Comparison of ENCODE assay signal across 8 mouse cellular contexts in genomic region chr17:27027460-27028283, GRCm38 (mm10). TPM values are rescaled to one million over a fixed set of nuclear protein-coding genes. Genes with fewer than 3 reads are reported as not detected.
DNase-seq lines count a peak whose midpoint lies in the region; ATAC-seq lines count a peak whose summit lies in the region.

No protein-coding gene starts in this region.

- H3K9me3 ChIP-seq in forebrain, embryonic 12.5 days, result no peaks in the 10 kb centered on the region
- no peaks in the 10 kb centered on the region for H3K9me3 ChIP-seq in hindbrain, embryonic 16.5 days (ENCODE audit: control insufficient read depth, low read length)
- H3K9me3 ChIP-seq in liver, embryonic 12.5 days (replicated peaks), result no peaks in the 10 kb centered on the region

- peak overlapping the region; percentile 55 for H3K4me3 ChIP-seq in forebrain, embryonic 12.5 days (replicated peaks)
- H3K4me3 ChIP-seq in hindbrain, embryonic 16.5 days (ENCODE audit: low read length), result peak overlapping the region; percentile 64
- peak overlapping the region; percentile 72 for H3K4me3 ChIP-seq in liver, embryonic 12.5 days

- intact Hi-C loops in left cerebral cortex, postnatal 25 days (cut with DNase I), result loop anchor here (1.0 kb wide), 1 partner anchor 95 kb away; no protein-coding TSS in a partner anchor

- peak overlapping the region; percentile 86 for H3K9ac ChIP-seq in forebrain, embryonic 12.5 days
- H3K9ac ChIP-seq in hindbrain, embryonic 16.5 days (ENCODE audit: low read depth, low read length), result peak overlapping the region; percentile 95
- H3K9ac ChIP-seq in liver, embryonic 12.5 days, result peak overlapping the region; percentile 82

- peaks cover 5% of the 10 kb centered on the region; the same call in 1 of the 2 replicates for H3K27me3 ChIP-seq in forebrain, embryonic 12.5 days
- no peaks in the 10 kb centered on the region for H3K27me3 ChIP-seq in hindbrain, embryonic 16.5 days (replicated peaks; ENCODE audit: control insufficient read depth, insufficient read depth, low read length)
- 0 out of 2 replicates have a peak, but pooled peaks cover 3% of the 10 kb centered on the region for H3K27me3 ChIP-seq in liver, embryonic 12.5 days (replicated peaks)

- peak overlapping the region; percentile 75 for H3K4me2 ChIP-seq in forebrain, embryonic 12.5 days
- peak overlapping the region; percentile 73 for H3K4me2 ChIP-seq in hindbrain, embryonic 16.5 days (ENCODE audit: low read length)
- H3K4me2 ChIP-seq in liver, embryonic 12.5 days, result peak overlapping the region; percentile 78

- peaks cover 30% of the 10 kb centered on the region for H3K36me3 ChIP-seq in forebrain, embryonic 12.5 days (replicated peaks)
- peaks cover 11% of the 10 kb centered on the region for H3K36me3 ChIP-seq in hindbrain, embryonic 16.5 days (ENCODE audit: control insufficient read depth, insufficient read depth, low read length)
- peaks cover 38% of the 10 kb centered on the region for H3K36me3 ChIP-seq in liver, embryonic 12.5 days

- peak overlapping the region; percentile 37; the same call in 1 of the 2 replicates for H3K27ac ChIP-seq in forebrain, embryonic 12.5 days
- H3K27ac ChIP-seq in hindbrain, embryonic 16.5 days (ENCODE audit: low read depth, low read length), result peak overlapping the region; percentile 80
- H3K27ac ChIP-seq in liver, embryonic 12.5 days, result peak overlapping the region; percentile 83

- 43% methylated on average over 12 of the region's 12 CpGs for WGBS in forebrain, embryonic 12.5 days
- WGBS in hindbrain, embryonic 16.5 days, result 32% methylated on average over 12 of the region's 12 CpGs
- 15% methylated on average over 12 of the region's 12 CpGs for WGBS in liver, embryonic 12.5 days (ENCODE audit: insufficient replicate concordance)

- H3K4me1 ChIP-seq in forebrain, embryonic 12.5 days, result peaks cover 10% of the 10 kb centered on the region
- H3K4me1 ChIP-seq in hindbrain, embryonic 16.5 days (ENCODE audit: control insufficient read depth, insufficient read depth, low read depth, low read length), result peaks cover 10% of the 10 kb centered on the region
- H3K4me1 ChIP-seq in liver, embryonic 12.5 days, result peaks cover 61% of the 10 kb centered on the region

- 0 out of 2 replicates have a peak, but pooled peaks have one; percentile 25 for ATAC-seq in forebrain, embryonic 12.5 days (ENCODE audit: low FRiP score)
- peak; percentile 29 for ATAC-seq in hindbrain, embryonic 16.5 days
- peak; percentile 31 for ATAC-seq in liver, embryonic 12.5 days

- peak; percentile 36 to 39 for DNase-seq in left cerebral cortex, postnatal 25 days (ENCODE audit: low spot score in 2 of 2)
- no peak for DNase-seq in left cerebral cortex, adult 11 months (ENCODE audit: low spot score)
- DNase-seq in adrenal gland, postnatal 25 days, result peak; percentile 47
- DNase-seq in natural killer cell, adult 2 months (ENCODE audit: low spot score in 2 of 2), result peak; percentile 60 to 63
- DNase-seq in urinary bladder, postnatal 36 days (ENCODE audit: low spot score in 2 of 2), result no peak

RNA-seq across cellular contexts. Expression of gene Bak1, which starts 1.1 kb away (rescaled TPM):
- total RNA-seq in left cerebral cortex, postnatal 25 days (2021), result 10 to 100 TPM; 17.0 to 17.8 TPM
- 35.7 and 43.8 TPM in 2 replicates for total RNA-seq in adrenal gland, postnatal 25 days (2021)
- polyA plus RNA-seq in forebrain, embryonic 12.5 days (2016; fragmentation: Nextera tagmentation; extraction: Ambion mirVana), result 3.0 and 3.1 TPM in 2 replicates
- polyA plus RNA-seq in hindbrain, embryonic 16.5 days (2015; fragmentation: Nextera tagmentation; extraction: Ambion mirVana), result 4.0 and 4.1 TPM in 2 replicates
- polyA plus RNA-seq in liver, embryonic 12.5 days (2016; fragmentation: Nextera tagmentation; extraction: Ambion mirVana), result 2.7 and 3.2 TPM in 2 replicates

RNA-seq across cellular contexts. Expression of gene Itpr3, which starts 29.4 kb away (rescaled TPM):
- total RNA-seq in left cerebral cortex, postnatal 25 days (2021), result 1 to 10 TPM; 1.9 to 2.0 TPM
- 6.1 and 7.4 TPM in 2 replicates for total RNA-seq in adrenal gland, postnatal 25 days (2021)
- polyA plus RNA-seq in forebrain, embryonic 12.5 days (2016; fragmentation: Nextera tagmentation; extraction: Ambion mirVana), result 1.6 and 3.3 TPM in 2 replicates
- 0.84 and 0.94 TPM in 2 replicates for polyA plus RNA-seq in hindbrain, embryonic 16.5 days (2015; fragmentation: Nextera tagmentation; extraction: Ambion mirVana)
- polyA plus RNA-seq in liver, embryonic 12.5 days (2016; fragmentation: Nextera tagmentation; extraction: Ambion mirVana), result 1.2 and 1.3 TPM in 2 replicates

RNA-seq across cellular contexts. Expression of gene Zbtb9, which starts 54.7 kb away (rescaled TPM):
- 10 to 100 TPM; 17.7 to 18.8 TPM for total RNA-seq in left cerebral cortex, postnatal 25 days (2021)
- 5.1 and 8.0 TPM in 2 replicates for total RNA-seq in adrenal gland, postnatal 25 days (2021)
- 18.9 and 20.0 TPM in 2 replicates for polyA plus RNA-seq in forebrain, embryonic 12.5 days (2016; fragmentation: Nextera tagmentation; extraction: Ambion mirVana)
- 13.0 and 15.6 TPM in 2 replicates for polyA plus RNA-seq in hindbrain, embryonic 16.5 days (2015; fragmentation: Nextera tagmentation; extraction: Ambion mirVana)
- 8.9 and 9.2 TPM in 2 replicates for polyA plus RNA-seq in liver, embryonic 12.5 days (2016; fragmentation: Nextera tagmentation; extraction: Ambion mirVana)

Comparison
In these comparisons a context has a peak if more than half of its experiments do, and no peak if none do; other contexts are left out.
1. DNase-seq: peak in left cerebral cortex, postnatal 25 days (2 of 2), adrenal gland, postnatal 25 days (single experiment) and natural killer cell, adult 2 months (2 of 2); none in left cerebral cortex, adult 11 months (single experiment) and urinary bladder, postnatal 36 days (0 of 2).
2. Peak in every context shown above with its lines, with median percentiles within 50 percentile points of each other: ATAC-seq, H3K27ac ChIP-seq, H3K4me2 ChIP-seq, H3K4me3 ChIP-seq and H3K9ac ChIP-seq.